Mouse (Mus musculus): Measurements from ENCODE around the gene Lhx8. TPM values are rescaled to one million over a fixed set of nuclear protein-coding genes. Genes with fewer than 3 reads are reported as not detected.

Gene Lhx8
- 25.0 and 55.4 TPM in 2 replicates for polyA plus RNA-seq (2016; fragmentation: Nextera tagmentation; extraction: Ambion mirVana)

GRCm38 (mm10) chr3:154330181-154331002 is at the start of gene Lhx8:
TSS of gene Lhx8 (minus strand) at chr3:154330659.
- peak within 1 kb of the TSS; percentile 49 for H3K4me3 ChIP-seq (replicated peaks)
- peak within 1 kb of the TSS; percentile 76 for H3K27ac ChIP-seq
- H3K27me3 ChIP-seq, result peaks cover 87% of the 10 kb centered on the region
- WGBS, result 1% methylated on average over 28 of the region's 28 CpGs
- peak within 1 kb of the TSS; percentile 29 for H3K9ac ChIP-seq
- H3K4me1 ChIP-seq, result peaks cover 33% of the 10 kb centered on the region
- no peaks in the 10 kb centered on the region for H3K36me3 ChIP-seq (replicated peaks)
- no peaks in the 10 kb centered on the region for H3K9me3 ChIP-seq
- H3K4me2 ChIP-seq, result peak within 1 kb of the TSS; percentile 78
- ATAC-seq (ENCODE audit: low FRiP score), result no peak

GRCm38 (mm10) chr3:154373536-154373935 is 43.1 kb upstream of the Lhx8 start:
- WGBS, result 80% methylated on average over 5 of the region's 5 CpGs
- ATAC-seq (ENCODE audit: low FRiP score), result no peak
- H3K4me2 ChIP-seq, result no peak overlapping the region
- no peaks in the 10 kb centered on the region; the same call in 1 of the 2 replicates for H3K4me1 ChIP-seq
- H3K36me3 ChIP-seq (replicated peaks), result no peaks in the 10 kb centered on the region
- no peak overlapping the region for H3K4me3 ChIP-seq (replicated peaks)
- H3K27ac ChIP-seq, result no peak overlapping the region
- H3K9me3 ChIP-seq, result no peaks in the 10 kb centered on the region
- H3K27me3 ChIP-seq, result 0 out of 2 replicates have a peak, but pooled peaks cover 3% of the 10 kb centered on the region
- H3K9ac ChIP-seq, result no peak overlapping the region

- Histone ChIP-seq H3K9me3 (no peaks in the 10 kb centered on the region), H3K4me2 (no peak overlapping the region), H3K27me3 (0 out of 2 replicates have a peak, but pooled peaks cover 2% of the 10 kb centered on the region), H3K27ac (no peak overlapping the region), H3K36me3 (replicated peaks) (no peaks in the 10 kb centered on the region), H3K4me1 (no peaks in the 10 kb centered on the region; the same call in 1 of the 2 replicates), H3K4me3 (replicated peaks) (no peak overlapping the region), H3K9ac (no peak overlapping the region)
- ATAC-seq (ENCODE audit: low FRiP score), result no peak
These were observed 42.2 kb upstream of the Lhx8 start for GRCm38 (mm10) chr3:154372688-154373087.

GRCm38 (mm10) chr3:154367327-154367726 is 36.9 kb upstream of the Lhx8 start:
- 65% methylated on average over 3 of the region's 3 CpGs for WGBS
- H3K9ac ChIP-seq, result no peak overlapping the region
- H3K27ac ChIP-seq, result no peak overlapping the region
- no peaks in the 10 kb centered on the region for H3K4me1 ChIP-seq
- no peak overlapping the region for H3K4me3 ChIP-seq (replicated peaks)
- no peak overlapping the region for H3K4me2 ChIP-seq
- H3K36me3 ChIP-seq (replicated peaks), result no peaks in the 10 kb centered on the region
- ATAC-seq (ENCODE audit: low FRiP score), result no peak
- H3K9me3 ChIP-seq, result no peaks in the 10 kb centered on the region
- no peaks in the 10 kb centered on the region for H3K27me3 ChIP-seq

GRCm38 (mm10) chr3:154364604-154365209 is 34.2 kb upstream of the Lhx8 start:
- Histone ChIP-seq H3K9me3 (no peaks in the 10 kb centered on the region), H3K27me3 (no peaks in the 10 kb centered on the region), H3K4me1 (no peaks in the 10 kb centered on the region), H3K27ac (no peak overlapping the region), H3K4me3 (replicated peaks) (no peak overlapping the region), H3K36me3 (replicated peaks) (no peaks in the 10 kb centered on the region), H3K9ac (no peak overlapping the region), H3K4me2 (no peak overlapping the region)
- ATAC-seq (ENCODE audit: low FRiP score), result 0 out of 2 replicates have a peak, but pooled peaks have one; percentile 14
- 30% methylated on average over 10 of the region's 10 CpGs for WGBS

GRCm38 (mm10) chr3:154363507-154363906 is 33.0 kb upstream of the Lhx8 start:
- WGBS, result 86% methylated on average over 9 of the region's 9 CpGs
- H3K4me1 ChIP-seq, result no peaks in the 10 kb centered on the region
- no peak overlapping the region for H3K4me3 ChIP-seq (replicated peaks)
- no peak overlapping the region for H3K9ac ChIP-seq
- H3K27me3 ChIP-seq, result no peaks in the 10 kb centered on the region
- H3K36me3 ChIP-seq (replicated peaks), result no peaks in the 10 kb centered on the region
- no peak overlapping the region for H3K27ac ChIP-seq
- no peak overlapping the region for H3K4me2 ChIP-seq
- H3K9me3 ChIP-seq, result no peaks in the 10 kb centered on the region
- no peak for ATAC-seq (ENCODE audit: low FRiP score)

- Histone ChIP-seq H3K27ac (no peak overlapping the region), H3K36me3 (replicated peaks) (no peaks in the 10 kb centered on the region), H3K9ac (no peak overlapping the region), H3K9me3 (no peaks in the 10 kb centered on the region), H3K4me1 (no peaks in the 10 kb centered on the region), H3K27me3 (no peaks in the 10 kb centered on the region), H3K4me3 (replicated peaks) (no peak overlapping the region), H3K4me2 (no peak overlapping the region)
- ATAC-seq (ENCODE audit: low FRiP score), result no peak
- 67% methylated on average over 2 of the region's 2 CpGs for WGBS
These were observed 28.8 kb upstream of the Lhx8 start for GRCm38 (mm10) chr3:154359231-154359630.

- peaks cover 5% of the 10 kb centered on the region; the same call in 1 of the 2 replicates for H3K4me1 ChIP-seq
- no peak overlapping the region for H3K4me3 ChIP-seq (replicated peaks)
- H3K9me3 ChIP-seq, result no peaks in the 10 kb centered on the region
- H3K9ac ChIP-seq, result no peak overlapping the region
- WGBS, result 83% methylated on average over 13 of the region's 13 CpGs
- no peak overlapping the region for H3K4me2 ChIP-seq
- H3K36me3 ChIP-seq (replicated peaks), result no peaks in the 10 kb centered on the region
- H3K27me3 ChIP-seq, result peaks cover 33% of the 10 kb centered on the region
- no peak overlapping the region for H3K27ac ChIP-seq
- no peak for ATAC-seq (ENCODE audit: low FRiP score)
These were observed 9.9 kb upstream of the Lhx8 start for GRCm38 (mm10) chr3:154340294-154340914.

GRCm38 (mm10) chr3:154339649-154340260 is 9.3 kb upstream of the Lhx8 start:
- Histone ChIP-seq H3K4me3 (replicated peaks) (no peak overlapping the region), H3K27ac (no peak overlapping the region), H3K27me3 (peaks cover 39% of the 10 kb centered on the region), H3K4me2 (no peak overlapping the region), H3K9ac (no peak overlapping the region), H3K4me1 (peaks cover 5% of the 10 kb centered on the region; the same call in 1 of the 2 replicates), H3K9me3 (no peaks in the 10 kb centered on the region), H3K36me3 (replicated peaks) (no peaks in the 10 kb centered on the region)
- WGBS, result 81% methylated on average over 17 of the region's 17 CpGs
- ATAC-seq (ENCODE audit: low FRiP score), result no peak

GRCm38 (mm10) chr3:154334806-154335205 is 4.3 kb upstream of the Lhx8 start:
- Histone ChIP-seq H3K9me3 (no peaks in the 10 kb centered on the region), H3K4me1 (peaks cover 15% of the 10 kb centered on the region), H3K4me3 (replicated peaks) (no peak overlapping the region; the same call in 1 of the 2 replicates), H3K4me2 (0 out of 2 replicates have a peak overlapping the region, but pooled peaks have one; percentile 13), H3K36me3 (replicated peaks) (no peaks in the 10 kb centered on the region), H3K9ac (no peak overlapping the region), H3K27me3 (peaks cover 83% of the 10 kb centered on the region), H3K27ac (no peak overlapping the region)
- WGBS, result 2% methylated on average over 10 of the region's 10 CpGs
- ATAC-seq (ENCODE audit: low FRiP score), result no peak

- H3K9me3 ChIP-seq, result no peaks in the 10 kb centered on the region
- H3K27me3 ChIP-seq, result peaks cover 88% of the 10 kb centered on the region
- H3K36me3 ChIP-seq (replicated peaks), result no peaks in the 10 kb centered on the region
- peaks cover 25% of the 10 kb centered on the region for H3K4me1 ChIP-seq
- H3K27ac ChIP-seq, result no peak overlapping the region
- no peak overlapping the region for H3K4me3 ChIP-seq (replicated peaks)
- no peak for ATAC-seq (ENCODE audit: low FRiP score)
- 2% methylated on average over 16 of the region's 16 CpGs for WGBS
- no peak overlapping the region for H3K9ac ChIP-seq
- H3K4me2 ChIP-seq, result peak overlapping the region; percentile 8
These were observed 3.0 kb upstream of the Lhx8 start for GRCm38 (mm10) chr3:154333401-154333999.

GRCm38 (mm10) chr3:154332941-154333340 is 2.5 kb upstream of the Lhx8 start:
- H3K4me3 ChIP-seq (replicated peaks), result no peak overlapping the region
- peaks cover 93% of the 10 kb centered on the region for H3K27me3 ChIP-seq
- no peak for ATAC-seq (ENCODE audit: low FRiP score)
- peaks cover 30% of the 10 kb centered on the region for H3K4me1 ChIP-seq
- H3K4me2 ChIP-seq, result no peak overlapping the region
- H3K27ac ChIP-seq, result no peak overlapping the region
- H3K9me3 ChIP-seq, result no peaks in the 10 kb centered on the region
- no peaks in the 10 kb centered on the region for H3K36me3 ChIP-seq (replicated peaks)
- WGBS, result 2% methylated on average over 15 of the region's 15 CpGs
- H3K9ac ChIP-seq, result no peak overlapping the region

All from forebrain, embryonic 12.5 days (tissue).